Mouse (Mus musculus): ENCODE measurements at regions not wholly inside any gene's neighbourhood (a gene's known extent, or its start where the extent isn't known, plus 50 kb on each side); places are given as distances from the start of the nearest gene placed in this dataset.

- no peak for ATAC-seq (ENCODE audit: insufficient number of reproducible peaks, insufficient read depth, low FRiP score, low TSS enrichment, low read depth)
- no peak overlapping the region for H3K4me2 ChIP-seq
- WGBS = 78% methylated on average over 4 of the region's 4 CpGs
- H3K36me3 ChIP-seq = no peaks in the 10 kb centered on the region
- H3K27ac ChIP-seq = no peak overlapping the region
- no peaks in the 10 kb centered on the region for H3K9me3 ChIP-seq
- no peaks in the 10 kb centered on the region for H3K4me1 ChIP-seq
- H3K9ac ChIP-seq = no peak overlapping the region
- no peaks in the 10 kb centered on the region for H3K27me3 ChIP-seq
- no peak overlapping the region for H3K4me3 ChIP-seq
Observed at GRCm38 (mm10) chr4:7583851-7584250, 655.0 kb downstream of the Car8 start.

GRCm38 (mm10) chr4:7581931-7582330 lies 656.9 kb downstream of the Car8 start:
- WGBS = 80% methylated on average over 4 of the region's 4 CpGs
- ATAC-seq (ENCODE audit: insufficient number of reproducible peaks, insufficient read depth, low FRiP score, low TSS enrichment, low read depth) = no peak
- H3K27me3 ChIP-seq = no peaks in the 10 kb centered on the region

GRCm38 (mm10) chr4:7581220-7581916 lies 657.5 kb downstream of the Car8 start:
- Histone ChIP-seq H3K9me3 (no peaks in the 10 kb centered on the region), H3K4me3 (no peak overlapping the region), H3K4me2 (peak overlapping the region; percentile 12; the same call in 1 of the 2 replicates), H3K36me3 (no peaks in the 10 kb centered on the region), H3K27ac (no peak overlapping the region), H3K27me3 (no peaks in the 10 kb centered on the region), H3K4me1 (no peaks in the 10 kb centered on the region), H3K9ac (no peak overlapping the region)
- WGBS = 65% methylated on average over 8 of the region's 8 CpGs
- no peak for ATAC-seq (ENCODE audit: insufficient number of reproducible peaks, insufficient read depth, low FRiP score, low TSS enrichment, low read depth)

More at GRCm38 (mm10) chr4:7581931-7582330, 656.9 kb downstream of the Car8 start:
- H3K27ac ChIP-seq = no peak overlapping the region
- no peaks in the 10 kb centered on the region for H3K9me3 ChIP-seq
- no peaks in the 10 kb centered on the region for H3K4me1 ChIP-seq
- H3K9ac ChIP-seq = no peak overlapping the region
- no peaks in the 10 kb centered on the region for H3K36me3 ChIP-seq
- H3K4me3 ChIP-seq = no peak overlapping the region
- H3K4me2 ChIP-seq = no peak overlapping the region

- H3K4me1 ChIP-seq = no peaks in the 10 kb centered on the region
- WGBS = 54% methylated on average over 10 of the region's 10 CpGs
- H3K27me3 ChIP-seq = no peaks in the 10 kb centered on the region
- no peak for ATAC-seq (ENCODE audit: insufficient number of reproducible peaks, insufficient read depth, low FRiP score, low TSS enrichment, low read depth)
- no peak overlapping the region for H3K9ac ChIP-seq
- H3K27ac ChIP-seq = no peak overlapping the region
- no peaks in the 10 kb centered on the region for H3K36me3 ChIP-seq
- no peak overlapping the region for H3K4me3 ChIP-seq
- peak overlapping the region; percentile 12; the same call in 1 of the 2 replicates for H3K4me2 ChIP-seq
- H3K9me3 ChIP-seq = no peaks in the 10 kb centered on the region
Observed at GRCm38 (mm10) chr4:7580554-7581219, 658.2 kb downstream of the Car8 start.

DNA sequence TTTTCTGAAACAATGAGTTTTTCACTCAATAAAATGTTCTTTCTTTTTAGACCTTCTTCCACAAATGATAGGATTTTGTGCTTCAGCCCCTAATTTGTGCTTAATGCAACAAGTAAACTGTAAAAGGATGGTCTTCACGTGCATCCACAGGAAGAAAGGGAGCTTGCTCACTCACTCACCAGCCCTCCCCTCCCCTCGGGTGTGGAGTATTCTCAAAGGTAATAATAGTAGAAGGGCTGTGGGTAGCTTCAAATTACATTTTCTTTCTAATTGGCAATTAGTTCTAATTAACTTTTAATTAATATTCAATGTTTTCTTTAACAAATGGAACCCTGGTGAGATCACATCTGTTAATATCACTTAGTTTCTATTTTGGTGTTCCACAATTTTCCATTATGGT lies 664.8 kb downstream of the Car8 start:
- WGBS = 57% methylated on average over 2 of the region's 2 CpGs
- Histone ChIP-seq H3K9me3 (no peaks in the 10 kb centered on the region), H3K4me3 (no peak overlapping the region)

GRCm38 (mm10) chr4:7567687-7568393 lies 671.0 kb downstream of the Car8 start:
- Histone ChIP-seq H3K4me3 (no peak overlapping the region), H3K27ac (no peak overlapping the region), H3K9ac (no peak overlapping the region), H3K4me1 (no peaks in the 10 kb centered on the region), H3K9me3 (no peaks in the 10 kb centered on the region), H3K36me3 (no peaks in the 10 kb centered on the region), H3K4me2 (no peak overlapping the region), H3K27me3 (no peaks in the 10 kb centered on the region)
- WGBS = 62% methylated on average over 6 of the region's 6 CpGs
- ATAC-seq (ENCODE audit: insufficient number of reproducible peaks, insufficient read depth, low FRiP score, low TSS enrichment, low read depth) = no peak

More for the DNA sequence above, 664.8 kb downstream of the Car8 start:
- no peaks in the 10 kb centered on the region for H3K4me1 ChIP-seq
- no peaks in the 10 kb centered on the region for H3K27me3 ChIP-seq
- no peak overlapping the region for H3K4me2 ChIP-seq
- H3K27ac ChIP-seq = no peak overlapping the region
- no peak for ATAC-seq (ENCODE audit: insufficient number of reproducible peaks, insufficient read depth, low FRiP score, low TSS enrichment, low read depth)
- H3K36me3 ChIP-seq = no peaks in the 10 kb centered on the region
- H3K9ac ChIP-seq = no peak overlapping the region

GRCm38 (mm10) chr4:7559867-7560832 lies 678.7 kb downstream of the Car8 start:
- Histone ChIP-seq H3K27me3 (no peaks in the 10 kb centered on the region), H3K4me1 (0 out of 2 replicates have a peak, but pooled peaks cover 3% of the 10 kb centered on the region), H3K4me2 (no peak overlapping the region), H3K9ac (no peak overlapping the region), H3K9me3 (no peaks in the 10 kb centered on the region), H3K27ac (peak overlapping the region; percentile 16; the same call in 1 of the 2 replicates), H3K36me3 (no peaks in the 10 kb centered on the region), H3K4me3 (no peak overlapping the region)
- ATAC-seq (ENCODE audit: insufficient number of reproducible peaks, insufficient read depth, low FRiP score, low TSS enrichment, low read depth) = no peak
- 28% methylated on average over 7 of the region's 7 CpGs for WGBS

DNA sequence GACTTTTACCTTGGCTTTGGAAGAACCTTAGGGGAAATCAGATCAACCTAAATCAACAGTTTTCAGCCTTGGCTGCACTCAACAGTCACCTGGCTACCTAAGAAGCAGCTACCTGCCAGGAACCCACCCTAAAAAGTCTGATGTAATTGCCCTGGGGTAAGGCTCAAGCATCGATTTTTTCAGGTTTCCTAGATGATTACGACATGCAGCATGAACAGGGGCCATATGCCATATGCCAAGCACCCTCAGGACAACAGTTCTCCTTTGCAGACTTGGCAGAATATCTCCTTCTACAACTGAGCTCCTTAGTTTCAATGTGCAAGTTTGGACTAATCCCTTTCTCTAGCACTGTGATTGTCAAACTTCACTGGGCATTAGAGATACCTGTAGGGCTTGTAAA lies 680.1 kb downstream of the Car8 start:
- H3K4me2 ChIP-seq = no peak overlapping the region
- no peak overlapping the region for H3K4me3 ChIP-seq
- no peaks in the 10 kb centered on the region for H3K36me3 ChIP-seq
- no peak overlapping the region for H3K9ac ChIP-seq
- 0 out of 2 replicates have a peak, but pooled peaks cover 3% of the 10 kb centered on the region for H3K4me1 ChIP-seq
- H3K27me3 ChIP-seq = no peaks in the 10 kb centered on the region
- 68% methylated on average over 2 of the region's 2 CpGs for WGBS
- no peak for ATAC-seq (ENCODE audit: insufficient number of reproducible peaks, insufficient read depth, low FRiP score, low TSS enrichment, low read depth)
- no peak overlapping the region for H3K27ac ChIP-seq
- no peaks in the 10 kb centered on the region for H3K9me3 ChIP-seq

DNA sequence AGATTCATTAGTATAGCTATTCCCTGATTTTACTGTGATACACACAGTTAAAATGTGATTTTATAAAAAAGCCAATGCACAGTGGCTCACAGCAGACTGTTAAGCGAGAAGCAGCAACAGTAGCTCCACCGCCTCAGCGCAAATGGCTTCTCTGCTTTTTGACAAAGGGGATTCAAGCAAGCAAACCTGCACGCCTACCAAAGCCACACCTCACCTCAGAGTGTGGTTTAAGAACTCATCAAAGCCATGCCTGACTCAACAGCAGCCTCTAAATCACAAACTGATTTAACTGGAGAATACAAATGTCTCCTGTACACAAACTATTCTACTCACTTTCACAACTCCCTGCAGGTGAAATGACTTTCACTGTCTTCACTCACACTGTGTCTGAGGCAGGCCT lies 704.5 kb downstream of the Car8 start:
- Histone ChIP-seq H3K4me2 (no peak overlapping the region), H3K27me3 (no peaks in the 10 kb centered on the region), H3K4me3 (no peak overlapping the region), H3K9ac (no peak overlapping the region), H3K4me1 (no peaks in the 10 kb centered on the region), H3K27ac (no peak overlapping the region), H3K9me3 (no peaks in the 10 kb centered on the region), H3K36me3 (no peaks in the 10 kb centered on the region)
- WGBS = 84% methylated on average over 4 of the region's 4 CpGs
- no peak for ATAC-seq (ENCODE audit: insufficient number of reproducible peaks, insufficient read depth, low FRiP score, low TSS enrichment, low read depth)

DNA sequence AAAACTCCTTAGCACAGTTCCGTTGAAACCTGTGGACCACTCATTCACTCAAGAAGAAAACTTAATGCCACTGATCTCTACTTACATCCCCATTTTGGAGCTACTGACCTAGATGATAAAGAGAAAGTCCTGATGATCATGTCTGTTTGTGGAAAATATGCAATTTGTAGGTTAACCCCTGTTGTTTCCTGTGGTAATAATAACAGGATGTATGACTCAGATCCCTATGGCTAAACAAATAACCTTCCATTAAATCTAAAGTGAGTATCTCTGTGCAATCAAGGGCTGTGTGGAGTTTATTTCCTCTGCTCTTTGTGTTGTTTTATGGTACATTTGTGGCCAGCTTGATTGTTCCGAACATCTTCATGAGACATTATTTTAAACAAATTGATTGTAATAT lies 711.1 kb downstream of the Car8 start:
- Histone ChIP-seq H3K4me1 (no peaks in the 10 kb centered on the region), H3K4me2 (no peak overlapping the region), H3K4me3 (no peak overlapping the region), H3K27me3 (no peaks in the 10 kb centered on the region), H3K9me3 (no peaks in the 10 kb centered on the region), H3K27ac (no peak overlapping the region), H3K36me3 (no peaks in the 10 kb centered on the region), H3K9ac (no peak overlapping the region)
- WGBS = 67% methylated on average over 2 of the region's 2 CpGs
- ATAC-seq (ENCODE audit: insufficient number of reproducible peaks, insufficient read depth, low FRiP score, low TSS enrichment, low read depth) = no peak

DNA sequence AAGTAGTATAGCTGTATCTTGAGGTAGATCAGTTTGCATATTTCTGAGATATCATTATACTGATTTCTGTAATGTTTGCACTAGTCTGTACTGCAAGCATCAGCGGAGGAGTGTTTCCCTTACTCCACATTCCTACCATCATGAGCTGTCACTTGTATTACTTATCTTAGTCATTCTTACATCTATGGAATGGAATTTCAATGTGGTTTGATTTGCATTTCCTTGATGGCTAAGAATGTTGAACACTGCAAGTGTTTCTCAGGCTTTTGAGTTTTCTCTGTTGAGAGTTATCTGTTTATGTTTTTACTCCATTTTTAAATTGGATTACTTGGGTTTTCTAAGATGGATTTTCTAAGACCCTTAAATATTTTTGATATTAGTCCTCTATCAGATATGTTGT lies 725.8 kb downstream of the Car8 start:
- WGBS = 70% methylated on average over 1 of the region's 1 CpGs
- ATAC-seq (ENCODE audit: insufficient number of reproducible peaks, insufficient read depth, low FRiP score, low TSS enrichment, low read depth) = no peak
- H3K4me3 ChIP-seq = no peak overlapping the region

More for the DNA sequence above, 725.8 kb downstream of the Car8 start:
- H3K4me2 ChIP-seq = no peak overlapping the region
- no peaks in the 10 kb centered on the region for H3K9me3 ChIP-seq
- no peaks in the 10 kb centered on the region for H3K4me1 ChIP-seq
- H3K36me3 ChIP-seq = no peaks in the 10 kb centered on the region
- H3K27me3 ChIP-seq = no peaks in the 10 kb centered on the region
- no peak overlapping the region for H3K9ac ChIP-seq
- H3K27ac ChIP-seq = no peak overlapping the region
